Mouse (Mus musculus): ENCODE measurements at regions not wholly inside any gene's neighbourhood (a gene's known extent, or its start where the extent isn't known, plus 50 kb on each side); places are given as distances from the start of the nearest gene placed in this dataset.

DNA sequence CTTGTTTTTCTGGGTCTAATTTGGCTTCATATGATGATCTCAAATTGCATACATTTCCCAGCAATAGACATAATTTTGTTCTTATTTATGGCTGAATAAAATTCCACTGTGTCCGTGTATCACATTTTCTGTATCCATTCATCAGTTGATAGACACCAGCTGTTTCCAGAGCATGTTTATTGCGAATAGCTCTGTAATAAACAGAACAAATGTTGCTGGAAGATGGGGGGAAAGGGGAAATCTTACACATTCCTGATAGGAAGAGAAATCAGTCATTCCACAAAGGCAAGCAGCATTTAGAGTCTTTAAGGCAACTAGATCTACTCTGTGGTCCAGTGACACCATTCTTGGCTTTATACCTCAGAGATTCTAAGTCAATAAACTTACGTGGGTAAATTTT is 311.3 kb upstream of the Dph6 start:
- no peak for DNase-seq (ENCODE audit: extremely low spot score, low read depth, low spot score)

DNA sequence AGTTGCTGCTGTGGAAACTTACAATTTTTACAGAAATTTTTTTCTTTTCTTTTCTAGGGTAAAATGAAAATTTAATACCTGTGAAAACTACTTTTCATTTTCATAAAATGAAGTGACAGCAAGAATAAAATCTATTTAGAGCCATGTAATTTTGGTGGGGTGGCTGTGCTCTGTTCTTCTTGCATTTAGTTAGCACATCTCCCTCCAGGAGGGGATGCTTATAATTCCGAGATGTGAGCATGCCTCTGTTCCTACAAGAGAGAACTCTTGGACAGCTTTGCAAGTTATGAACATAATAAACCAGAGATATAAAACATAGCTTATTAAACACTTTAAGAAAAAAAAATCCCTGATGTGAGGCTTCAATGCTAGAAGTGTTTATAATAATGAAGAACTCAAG is 313.9 kb upstream of the Dph6 start:
- no peak for DNase-seq (ENCODE audit: extremely low spot score, low read depth, low spot score)

DNA sequence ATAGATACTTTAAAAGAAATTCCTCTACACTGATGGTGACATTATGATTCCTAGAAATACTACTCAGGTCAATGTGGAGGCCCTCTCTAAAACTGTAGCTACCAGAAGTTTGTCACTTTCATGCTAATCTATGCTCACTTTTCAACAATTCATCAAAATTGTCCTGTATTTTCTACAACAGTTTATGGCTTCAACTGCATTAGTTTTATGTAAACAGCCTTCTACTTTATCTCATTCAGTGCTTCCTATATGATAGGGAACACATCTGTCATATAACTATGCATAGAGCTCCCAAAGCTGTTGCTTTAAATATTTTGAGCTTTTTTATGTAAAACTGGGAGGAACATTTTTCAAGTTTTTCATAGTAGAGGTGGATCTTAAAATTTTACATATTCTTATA is 338.7 kb upstream of the Dph6 start:
- no peak for DNase-seq (ENCODE audit: extremely low spot score, low read depth, low spot score)

DNA sequence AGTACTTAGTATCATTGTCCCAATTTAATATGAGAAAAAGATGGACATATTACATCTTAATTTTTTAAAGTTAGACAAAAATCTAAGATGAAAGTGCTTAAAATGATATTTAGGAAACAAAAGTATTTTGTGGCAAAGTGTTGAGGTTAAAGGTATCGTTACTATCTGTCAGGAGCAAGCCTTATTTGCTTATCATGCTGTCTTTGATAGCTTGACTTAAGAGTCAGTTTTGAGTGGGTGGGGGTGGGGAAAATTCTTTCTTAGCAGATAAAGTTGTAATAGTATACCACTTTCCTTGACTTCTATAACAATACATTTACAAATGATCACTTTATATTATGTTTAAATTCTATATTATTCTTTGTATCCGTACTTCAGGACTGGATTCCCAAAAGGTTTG is 339.1 kb upstream of the Dph6 start:
- no peak for DNase-seq (ENCODE audit: extremely low spot score, low read depth, low spot score)

DNA sequence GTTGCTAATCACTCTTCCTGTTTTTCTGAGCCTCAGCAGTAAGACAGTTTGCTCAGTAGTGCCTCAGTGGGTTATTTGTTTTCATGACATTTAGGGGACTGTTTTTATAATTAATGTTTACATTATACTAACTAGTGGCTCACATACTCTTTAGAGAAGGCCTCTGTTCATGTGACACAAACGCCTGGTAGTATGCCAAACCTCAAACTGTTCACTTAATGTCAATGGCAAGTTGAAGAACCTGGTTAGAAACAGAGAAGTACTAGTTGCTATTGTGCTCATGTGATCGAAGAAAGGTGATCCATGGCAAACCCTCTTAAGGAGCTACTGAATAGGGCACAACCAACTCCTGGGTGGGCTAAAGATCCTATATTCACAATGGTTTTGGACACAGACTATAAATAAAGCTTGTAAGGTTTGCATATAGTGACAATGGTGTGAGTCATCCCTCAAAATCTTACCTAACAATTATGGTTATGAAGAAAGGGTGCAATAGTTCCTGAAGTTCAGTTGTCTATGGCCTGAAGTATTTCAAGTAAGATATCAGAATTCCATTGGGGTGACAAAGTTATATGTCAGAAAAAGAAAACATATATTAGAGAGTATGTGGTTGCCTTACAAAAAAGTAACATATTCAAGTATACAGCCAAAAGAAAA is 340.1 kb upstream of the Dph6 start:
- DNase-seq (ENCODE audit: extremely low spot score, low read depth, low spot score): no peak

DNA sequence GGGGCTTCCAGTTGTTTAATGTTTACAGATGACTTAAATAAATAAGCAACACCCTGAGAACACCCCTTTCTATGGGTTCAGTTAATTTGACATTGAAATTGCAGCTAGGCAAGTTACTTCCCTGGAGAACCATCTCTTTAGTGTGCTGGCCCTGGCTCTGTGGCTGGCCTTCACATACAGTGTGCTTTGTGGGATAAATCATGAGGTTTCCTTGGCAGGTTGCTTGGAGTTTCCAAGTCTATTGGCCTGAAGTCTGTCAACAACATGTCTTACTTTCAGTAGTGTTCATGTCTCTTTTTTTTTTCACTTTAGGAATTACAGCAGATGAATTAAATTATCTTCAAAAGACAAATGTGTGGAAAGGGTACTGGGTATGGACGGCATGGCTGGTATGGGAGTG is 359.2 kb upstream of the Dph6 start:
- DNase-seq (ENCODE audit: extremely low spot score, low read depth, low spot score): no peak

DNA sequence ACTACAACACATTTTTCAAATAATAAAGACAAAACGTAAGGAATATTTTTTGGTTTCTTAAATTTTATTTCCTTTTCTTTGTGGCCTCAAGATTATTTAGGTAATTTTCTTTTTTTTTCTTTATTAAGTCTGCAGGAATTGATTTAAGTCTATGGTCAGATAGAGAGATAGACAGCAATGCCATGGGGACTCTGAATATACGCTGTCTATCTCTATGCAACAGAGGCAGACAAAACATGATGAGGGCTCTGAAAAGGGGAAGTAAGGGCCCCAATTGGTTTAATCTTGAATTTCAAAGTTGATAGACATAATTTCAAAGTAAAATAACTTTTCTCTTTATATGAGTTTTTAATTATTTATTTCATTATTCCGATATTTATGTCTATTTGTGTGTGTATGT is 372.0 kb upstream of the Dph6 start:
- no peak for DNase-seq (ENCODE audit: extremely low spot score, low read depth, low spot score)

DNA sequence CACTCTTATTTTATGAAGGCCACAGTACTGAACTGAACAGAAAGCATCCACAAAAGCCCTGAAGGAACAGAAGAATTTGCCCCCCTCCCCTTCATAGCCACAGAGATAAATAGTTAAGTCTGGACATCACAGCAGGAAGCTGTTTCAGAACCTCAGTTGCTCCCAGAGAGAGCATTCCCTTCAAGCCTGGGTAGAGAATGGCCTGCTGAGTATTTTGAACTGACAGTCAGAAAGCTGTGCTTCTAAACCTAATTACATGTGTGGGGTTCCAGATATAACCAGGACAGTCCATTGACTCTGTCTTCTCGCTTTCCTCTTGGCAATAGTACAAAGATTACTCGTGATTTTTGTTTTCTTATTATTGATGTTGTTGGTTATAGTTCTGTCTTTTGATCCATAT is 376.4 kb upstream of the Dph6 start:
- DNase-seq (ENCODE audit: extremely low spot score, low read depth, low spot score): no peak

DNA sequence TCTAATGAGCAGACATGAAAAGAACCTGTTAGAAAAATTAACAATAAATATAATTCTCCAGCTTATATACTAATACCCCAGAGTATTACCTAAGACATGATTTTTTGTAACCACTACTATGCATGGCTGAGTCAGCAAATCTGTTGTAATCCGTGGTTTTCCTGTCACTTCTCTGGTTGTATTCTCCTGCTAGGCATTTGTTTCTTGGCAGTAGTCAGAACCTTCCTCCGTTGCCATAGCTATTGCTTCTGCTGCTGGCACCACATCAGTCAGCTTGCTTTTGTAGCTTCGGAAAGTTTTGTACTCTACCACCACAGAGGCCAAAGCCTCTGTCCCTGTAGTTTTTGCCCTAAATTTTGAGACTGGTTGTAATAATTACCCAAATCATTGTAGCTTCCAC is 381.4 kb upstream of the Dph6 start:
- DNase-seq (ENCODE audit: extremely low spot score, low read depth, low spot score): no peak

DNA sequence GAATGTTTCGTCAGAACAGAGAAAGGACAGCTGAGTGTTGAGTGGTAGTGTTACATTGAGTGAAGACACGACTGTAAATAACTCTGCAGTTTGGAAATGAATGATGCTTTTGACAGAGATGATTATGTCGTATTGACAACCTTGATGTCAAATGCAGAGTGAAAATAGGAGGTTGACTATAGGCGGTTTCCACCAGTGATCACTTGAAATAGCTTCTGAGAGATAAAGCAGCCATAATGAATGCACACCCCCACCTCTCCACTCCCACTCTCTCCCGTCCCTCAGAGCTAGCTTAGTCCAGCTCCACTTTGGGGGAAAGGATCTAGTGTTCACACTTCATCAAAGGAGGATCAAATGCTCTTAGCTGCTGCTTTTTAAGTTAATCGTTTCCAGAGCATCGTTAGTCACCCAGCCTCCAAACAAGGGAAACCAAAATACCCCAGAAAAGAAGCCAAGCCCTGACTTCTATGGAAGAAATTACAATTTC is 387.6 kb upstream of the Dph6 start:
- no peak for DNase-seq (ENCODE audit: extremely low spot score, low read depth, low spot score)

DNA sequence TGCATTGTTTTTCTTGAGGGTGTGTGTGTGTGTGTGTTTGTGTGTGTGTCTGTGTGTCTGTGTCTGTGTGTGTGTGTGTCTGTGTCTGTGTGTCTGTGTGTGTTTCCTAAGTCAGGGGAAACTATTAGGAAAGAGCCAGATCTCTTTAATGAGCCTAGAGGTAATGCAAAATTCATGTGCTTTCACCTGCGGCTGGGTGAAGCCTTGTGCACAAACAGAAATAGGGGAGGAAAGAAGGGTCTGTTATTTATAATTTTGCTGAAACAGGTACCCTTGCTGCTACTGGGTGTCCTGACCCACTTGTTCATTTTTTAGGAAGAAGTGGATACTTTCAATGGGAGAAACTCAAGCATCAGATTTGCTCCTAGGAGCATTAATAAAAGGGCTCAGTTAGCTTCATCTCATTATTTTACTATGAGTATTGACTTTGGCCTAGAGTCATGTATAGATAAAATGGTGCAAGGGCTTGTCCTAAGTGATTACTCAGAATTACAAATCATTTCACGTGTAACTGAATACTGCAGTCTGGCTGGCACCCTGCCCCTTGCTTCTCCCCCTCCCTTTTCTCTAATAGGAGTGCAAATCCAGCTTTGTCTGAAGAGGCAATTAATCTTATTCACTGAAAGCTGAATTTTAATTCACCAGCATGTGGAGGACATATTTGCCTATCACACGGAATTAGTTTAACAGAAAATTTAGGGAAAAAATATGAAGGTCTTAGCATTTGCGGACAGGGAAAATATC is 401.7 kb upstream of the Dph6 start:
- DNase-seq (ENCODE audit: extremely low spot score, low read depth, low spot score): no peak

DNA sequence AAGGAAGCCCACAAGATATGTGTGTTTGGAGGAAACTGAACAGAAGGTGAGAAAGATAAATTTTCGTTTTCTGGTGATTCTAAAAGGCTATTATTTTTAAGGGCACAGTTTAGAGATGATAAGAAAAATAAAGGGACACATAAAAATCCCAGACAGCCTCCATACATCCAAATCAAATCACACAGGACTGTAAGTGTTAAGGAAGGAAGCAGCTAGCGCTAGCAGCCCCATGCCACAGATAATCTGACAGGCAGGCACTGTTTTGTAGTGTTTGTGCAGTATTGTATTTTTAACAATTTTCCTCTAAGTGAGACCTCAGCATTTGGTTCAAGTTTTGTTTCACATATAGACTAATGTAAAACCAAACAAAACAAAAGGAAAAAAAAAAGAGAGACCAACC is 402.4 kb upstream of the Dph6 start:
- DNase-seq (ENCODE audit: extremely low spot score, low read depth, low spot score): no peak

DNA sequence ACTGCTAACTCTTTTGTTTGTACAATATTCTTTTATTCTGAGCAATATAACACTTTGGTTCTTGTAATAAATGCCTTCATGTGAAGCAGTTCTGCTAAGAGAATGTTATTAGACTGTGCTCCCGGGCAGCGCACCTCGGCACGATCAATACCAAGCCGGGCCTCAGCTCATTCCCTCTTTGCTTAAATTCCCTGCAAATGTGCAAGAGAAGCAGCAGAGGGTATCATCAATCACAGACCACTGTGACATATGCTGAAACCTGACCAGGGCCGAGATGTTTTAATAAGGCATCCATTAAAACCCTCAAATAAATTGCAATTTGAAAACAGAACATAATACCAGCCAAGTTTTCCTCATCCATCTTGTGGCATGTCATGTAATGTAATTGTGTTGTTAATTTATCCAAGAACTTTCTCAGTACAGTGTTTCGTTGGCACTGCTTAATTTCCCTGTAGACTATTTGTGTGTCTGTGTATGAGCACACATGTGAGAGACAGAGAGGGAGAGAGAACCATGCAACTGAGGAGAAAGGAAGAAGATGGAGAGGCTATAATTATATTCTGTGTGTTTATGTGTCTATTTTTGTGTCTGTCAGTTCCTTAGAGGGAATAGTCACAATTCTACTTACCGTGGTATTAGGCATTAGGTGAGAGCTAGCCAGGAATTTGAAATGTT is 412.9 kb upstream of the Dph6 start:
- DNase-seq (ENCODE audit: extremely low spot score, low read depth, low spot score): no peak

DNA sequence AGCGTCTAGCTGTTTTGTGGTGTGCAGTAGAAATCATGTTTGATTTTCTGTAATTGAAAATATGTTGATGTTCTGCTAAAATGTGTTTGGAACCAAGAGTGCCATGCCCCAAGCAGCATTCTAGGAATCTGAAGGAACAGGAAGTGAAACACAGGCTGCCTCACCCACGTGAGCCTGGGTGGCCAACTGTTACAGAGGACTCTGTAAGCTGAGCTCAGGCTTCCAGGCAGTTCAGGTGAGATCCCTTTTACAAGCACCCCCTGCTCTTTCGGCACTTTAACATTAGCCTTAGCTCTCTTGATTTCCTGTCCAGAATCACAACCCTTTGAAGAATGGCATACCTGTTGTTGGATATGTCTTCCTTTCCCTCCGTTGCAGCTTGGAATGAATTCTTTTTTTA is 414.9 kb upstream of the Dph6 start:
- DNase-seq (ENCODE audit: extremely low spot score, low read depth, low spot score): no peak

DNA sequence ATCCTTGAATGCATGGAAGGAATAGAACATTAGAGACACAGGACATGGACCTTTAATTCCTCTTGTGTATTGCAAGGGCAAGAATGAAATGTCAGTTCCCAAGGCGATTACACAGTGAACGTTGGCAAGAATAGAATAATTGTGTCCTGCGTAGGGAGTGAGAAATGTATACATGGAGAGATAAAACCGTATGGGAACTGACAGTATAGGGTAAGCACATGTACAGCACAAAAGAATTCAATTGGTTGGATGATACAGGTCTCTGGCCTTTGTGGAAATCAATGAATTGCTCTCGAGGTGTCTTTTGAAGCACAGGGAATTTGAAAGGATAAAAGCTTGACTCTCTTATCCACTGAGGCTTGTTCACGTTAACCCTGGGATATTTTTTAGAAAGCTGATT is 415.4 kb upstream of the Dph6 start:
- DNase-seq (ENCODE audit: extremely low spot score, low read depth, low spot score): no peak

DNA sequence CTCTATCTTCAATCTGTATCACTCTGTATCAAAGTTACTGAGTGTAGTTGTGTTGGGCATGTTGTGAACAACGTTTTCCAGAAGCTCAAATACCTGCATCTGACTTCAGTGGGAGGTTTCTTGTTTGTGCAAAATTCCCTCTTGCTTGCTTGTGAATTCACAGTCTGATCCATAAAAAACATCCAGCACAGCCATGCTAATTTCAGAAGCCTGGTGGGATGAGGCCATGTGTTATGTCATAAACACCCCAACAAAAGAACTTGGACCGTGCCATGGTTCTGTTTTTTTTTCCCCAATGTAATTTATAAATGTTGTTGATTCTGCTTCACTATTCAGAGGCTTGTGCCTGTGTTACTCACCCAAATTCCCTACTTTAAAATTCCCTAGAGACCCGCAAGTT is 415.9 kb upstream of the Dph6 start:
- DNase-seq (ENCODE audit: extremely low spot score, low read depth, low spot score): no peak

DNA sequence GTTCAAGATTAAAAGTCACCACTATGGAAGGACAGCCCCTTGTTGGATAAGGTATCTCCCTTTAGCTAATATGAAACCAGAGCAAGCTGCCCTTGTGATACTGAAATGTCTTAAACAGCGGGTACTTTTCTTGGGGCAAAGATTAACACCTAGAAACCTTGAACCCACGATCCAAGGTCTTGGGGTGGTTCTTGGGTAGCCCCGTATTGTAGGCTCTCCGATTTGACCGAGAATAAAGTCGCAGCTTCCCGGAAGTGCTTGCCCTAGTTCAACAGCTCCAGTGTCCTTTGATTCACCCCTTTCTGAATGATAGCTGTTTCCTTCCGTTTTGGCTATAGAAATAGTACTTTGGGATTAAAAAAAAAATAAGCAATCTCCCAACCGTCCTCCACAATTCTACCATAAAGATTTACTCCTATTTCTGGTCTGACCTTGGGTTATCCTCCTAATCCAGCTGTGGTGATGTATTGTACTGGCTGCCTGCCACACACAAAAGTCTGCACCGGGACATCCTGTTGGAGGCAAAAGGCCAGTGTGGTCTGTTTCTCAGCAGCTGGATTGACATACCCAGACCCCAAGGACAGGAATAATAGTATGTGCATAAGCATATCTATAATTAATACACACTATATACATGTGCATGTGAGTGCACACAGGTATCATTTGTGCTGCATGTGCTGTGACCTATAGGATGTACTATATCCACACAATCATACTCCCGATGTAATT is 427.0 kb upstream of the Dph6 start:
- DNase-seq (ENCODE audit: extremely low spot score, low read depth, low spot score): no peak

DNA sequence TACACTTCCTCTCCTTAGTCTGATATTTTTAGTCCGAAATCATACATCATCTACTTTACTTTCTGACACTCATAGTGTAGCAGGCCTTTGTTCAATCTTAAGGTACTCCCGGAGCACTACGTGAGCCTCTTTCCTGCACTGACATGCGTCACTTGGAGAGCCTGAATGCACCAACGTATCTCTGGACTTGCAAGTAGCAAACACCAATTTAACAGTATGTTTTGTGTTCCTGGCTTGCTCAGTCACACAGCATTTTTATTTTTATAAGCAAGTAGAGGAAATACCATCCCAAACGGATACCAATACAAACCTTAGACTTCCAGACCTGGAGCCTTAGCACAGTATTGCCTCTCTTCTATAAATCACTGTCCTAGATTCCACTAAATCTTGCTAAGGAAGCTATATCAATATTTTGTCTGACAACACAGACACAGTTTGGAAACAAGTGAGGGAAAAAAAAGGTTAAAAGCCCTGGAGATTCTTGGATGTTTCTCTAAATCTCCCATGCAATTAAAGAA is 427.6 kb upstream of the Dph6 start:
- no peak for DNase-seq (ENCODE audit: extremely low spot score, low read depth, low spot score)

DNA sequence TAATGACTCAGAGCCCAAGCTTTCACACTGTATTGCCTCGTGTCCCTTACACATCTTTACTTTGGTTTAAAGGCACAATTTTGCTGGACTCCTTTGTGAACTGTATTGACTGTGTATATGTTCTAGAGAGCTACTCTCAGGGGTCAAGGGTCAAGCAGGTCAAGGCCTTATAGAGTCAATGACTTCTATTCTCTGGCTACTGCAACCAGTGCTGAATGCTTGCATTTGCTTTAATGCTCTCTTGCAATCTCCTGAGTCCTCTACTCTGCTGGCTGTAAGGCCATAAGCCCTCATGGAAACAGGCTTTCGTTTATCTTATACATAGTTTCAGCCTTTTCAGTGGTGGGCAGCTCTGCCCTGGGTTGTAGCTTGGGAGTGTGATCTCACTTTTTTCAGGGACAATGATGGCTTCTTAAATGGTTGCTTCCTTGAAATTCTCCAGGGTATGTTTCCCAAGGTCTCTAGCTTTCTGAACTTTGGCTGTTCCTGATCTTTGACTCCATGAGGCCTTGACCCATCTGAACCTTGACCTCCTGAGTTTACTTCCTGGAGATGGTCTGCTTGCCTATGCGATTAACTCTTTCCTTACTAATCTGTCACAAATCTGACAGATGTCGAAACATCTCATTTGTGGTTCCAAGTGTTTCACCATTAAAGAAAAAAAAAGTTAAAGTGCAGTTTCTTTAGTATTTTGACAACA is 433.8 kb upstream of the Dph6 start:
- no peak for DNase-seq (ENCODE audit: extremely low spot score, low read depth, low spot score)

DNA sequence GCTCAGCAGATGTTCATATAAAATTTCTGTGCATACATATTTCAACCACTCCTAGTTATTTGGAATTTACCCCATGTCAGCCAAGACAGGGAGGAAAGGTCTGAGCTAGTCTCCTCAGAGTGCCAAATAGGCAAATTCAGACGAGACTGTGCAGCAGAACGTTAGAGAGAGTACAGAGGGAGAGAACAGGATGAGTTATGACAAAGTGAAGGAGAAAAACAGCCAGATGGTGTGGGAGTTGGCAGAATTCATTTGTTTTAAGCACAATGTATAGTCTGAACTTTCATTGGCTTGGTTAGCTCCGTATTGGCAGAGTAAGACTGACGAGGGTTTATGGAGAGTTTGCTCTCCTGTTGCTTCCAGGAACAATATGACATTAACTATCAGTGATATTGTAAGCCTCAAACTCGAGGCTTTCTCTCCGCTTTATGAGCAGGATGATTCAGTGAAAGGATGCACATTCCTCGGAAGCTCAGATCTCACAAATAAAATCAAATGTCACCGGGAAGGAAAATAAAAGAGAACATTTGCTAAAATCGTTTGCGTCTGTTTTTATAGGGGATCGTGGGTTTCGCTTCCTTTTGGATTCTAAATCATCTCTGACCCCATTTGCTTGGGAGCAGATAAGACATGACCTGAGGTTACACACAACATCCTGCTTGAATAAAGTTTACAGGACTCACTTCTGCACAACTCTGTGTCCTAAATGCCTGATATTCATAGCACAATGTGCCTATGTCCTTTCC is 435.8 kb upstream of the Dph6 start:
- no peak for DNase-seq (ENCODE audit: extremely low spot score, low read depth, low spot score)
